Mouse (Mus musculus) cerebellum, postnatal 25 days (tissue): ENCODE data around the gene Tssc4.

Source experiments
- DNase-seq, 2 experiments: peaks; one replicate each; pipeline ENCODE4 v3.0.0; 2021; ENCODE audit warnings: mixed read lengths in 2 of 2

Tssc4 gene

DNA sequence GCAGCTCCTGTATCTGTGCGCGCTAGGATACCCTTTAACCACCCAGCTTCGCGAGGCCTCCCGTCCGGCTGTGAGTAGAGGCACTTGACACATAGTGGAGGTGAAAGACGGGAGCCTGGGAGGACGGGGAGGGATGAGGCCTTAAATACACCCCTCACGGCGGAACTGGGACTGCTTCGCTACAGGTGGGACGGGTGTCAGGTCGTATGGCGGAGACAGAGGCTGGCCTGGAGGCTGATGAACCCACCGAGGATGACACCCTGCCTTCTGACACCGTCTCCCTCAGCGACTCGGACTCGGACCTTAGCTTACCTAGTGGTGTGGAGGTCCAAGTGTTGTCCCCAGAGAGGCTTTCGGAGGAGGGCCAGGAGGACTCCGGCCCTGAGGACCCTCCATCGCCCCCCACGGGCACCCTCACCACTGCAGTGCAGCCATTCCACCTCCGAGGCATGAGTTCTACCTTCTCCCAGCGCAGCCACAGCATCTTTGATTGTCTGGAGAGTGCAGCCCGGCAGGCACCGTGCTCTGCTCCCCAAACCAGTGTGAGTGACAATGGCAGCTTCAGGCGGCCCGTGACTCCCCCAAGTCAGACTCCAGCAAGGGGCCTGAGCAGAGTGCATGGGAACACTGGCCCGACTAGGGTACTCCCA is 827 bp downstream of the Tssc4 start:
- DNase-seq: peak in 1 of 2 experiments; percentile 52

DNA sequence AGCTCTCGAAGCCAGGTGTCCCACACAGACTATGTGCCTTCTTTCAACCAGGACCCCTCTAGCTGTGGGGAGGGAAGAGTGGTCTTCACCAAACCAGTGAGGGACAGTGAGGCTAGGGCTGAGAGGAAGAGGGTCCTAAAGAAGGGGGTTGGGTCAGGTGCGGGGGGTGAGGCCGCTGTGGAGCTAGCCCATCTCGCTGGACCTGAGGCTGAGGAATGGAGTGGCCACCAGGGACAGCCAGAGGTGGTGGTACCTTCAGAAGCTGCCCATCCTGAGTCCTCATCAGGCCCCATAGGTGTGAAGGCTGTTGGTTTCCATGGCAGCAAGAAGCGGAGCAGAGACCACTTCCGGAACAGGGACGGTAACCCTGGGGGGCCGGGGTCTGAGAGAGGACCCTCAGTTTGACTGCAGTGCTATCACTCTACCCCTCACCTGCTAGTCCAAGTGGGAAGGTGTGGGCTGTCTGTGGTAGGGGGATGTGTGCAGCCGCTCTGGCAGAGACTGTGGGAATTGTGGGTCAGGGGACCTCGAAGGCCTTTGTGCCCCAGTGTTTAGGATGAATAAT is 1.5 kb downstream of the Tssc4 start:
- no peak for DNase-seq

DNA sequence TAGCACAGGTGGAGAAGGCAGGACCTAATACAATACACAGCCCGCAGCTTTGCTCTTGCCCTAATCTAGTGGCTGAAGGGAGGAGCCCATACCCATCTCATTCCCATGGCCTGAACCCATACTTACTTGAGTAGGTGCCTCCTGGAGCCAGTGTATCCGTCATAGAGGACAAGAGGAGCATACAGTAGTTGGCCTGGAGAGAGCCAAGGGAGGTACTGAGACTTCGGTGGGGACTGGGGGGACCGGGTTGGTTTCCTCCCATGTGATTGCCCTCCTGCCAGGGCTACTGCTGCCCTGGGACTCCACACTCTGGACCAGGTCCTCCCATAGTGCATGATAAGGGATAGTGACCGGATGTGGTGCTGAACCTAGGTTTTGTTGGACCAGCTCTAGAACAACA is 3.6 kb downstream of the Tssc4 start:
- no peak for DNase-seq

DNA sequence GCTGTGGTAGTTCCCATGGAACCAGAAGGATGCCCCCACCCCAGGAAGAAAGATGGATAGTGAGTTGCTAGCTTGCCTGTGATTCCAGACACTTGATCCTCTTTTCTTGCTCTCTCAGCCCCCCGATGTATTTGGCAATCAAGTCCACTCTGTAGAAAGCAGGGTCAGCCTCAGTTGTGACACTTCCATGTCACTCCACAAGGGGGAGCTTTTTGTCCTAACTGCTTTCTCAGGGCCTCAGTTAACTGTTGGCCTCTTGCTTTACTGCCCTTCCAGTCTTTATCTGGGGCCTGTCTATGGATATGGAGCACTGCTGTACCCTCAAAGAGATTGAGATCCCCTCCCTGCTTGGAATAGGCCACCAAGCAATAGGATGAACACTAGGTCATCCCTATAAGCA is 4.0 kb downstream of the Tssc4 start:
- peak in 1 of 2 experiments; percentile 60 for DNase-seq

DNA sequence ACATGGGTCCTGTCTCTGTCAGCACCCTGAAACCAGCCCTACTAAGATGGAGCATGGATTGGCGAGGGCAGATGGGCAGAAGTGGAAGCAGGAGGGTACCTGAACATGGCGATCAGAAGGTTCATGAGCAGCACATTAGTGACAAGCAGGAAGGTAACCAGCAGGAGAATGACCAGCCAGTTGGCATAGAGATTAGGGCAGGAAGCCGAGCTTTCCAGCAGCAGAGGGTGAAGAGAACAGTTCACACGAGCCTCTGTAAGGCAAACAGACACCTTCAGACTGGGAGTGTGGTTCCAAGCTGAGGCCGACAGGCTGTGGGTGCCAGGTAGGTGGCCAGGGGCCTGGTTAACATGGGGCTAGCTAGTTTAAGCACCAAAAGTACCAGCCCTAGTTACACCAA is 6.3 kb downstream of the Tssc4 start:
- DNase-seq: no peak

DNA sequence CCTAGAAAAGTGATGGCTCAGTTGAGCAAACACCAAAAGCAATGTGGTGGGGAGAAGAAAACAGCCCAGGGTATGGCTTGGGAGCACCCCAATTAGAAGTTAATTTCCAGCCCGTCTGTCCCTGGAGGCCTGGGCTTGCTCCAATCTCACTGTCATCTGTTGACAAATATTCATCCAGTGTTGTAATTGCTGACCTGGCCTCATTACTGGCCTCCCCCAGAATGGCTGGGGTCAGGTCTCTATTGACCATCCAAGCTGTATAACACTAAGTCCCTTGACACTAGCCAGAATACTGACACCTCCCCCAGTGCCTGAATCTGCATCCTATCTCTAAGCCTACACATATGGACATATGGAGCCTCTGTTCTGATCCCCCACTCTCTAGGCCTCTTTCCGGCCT is 8.3 kb downstream of the Tssc4 start:
- DNase-seq: no peak

DNA sequence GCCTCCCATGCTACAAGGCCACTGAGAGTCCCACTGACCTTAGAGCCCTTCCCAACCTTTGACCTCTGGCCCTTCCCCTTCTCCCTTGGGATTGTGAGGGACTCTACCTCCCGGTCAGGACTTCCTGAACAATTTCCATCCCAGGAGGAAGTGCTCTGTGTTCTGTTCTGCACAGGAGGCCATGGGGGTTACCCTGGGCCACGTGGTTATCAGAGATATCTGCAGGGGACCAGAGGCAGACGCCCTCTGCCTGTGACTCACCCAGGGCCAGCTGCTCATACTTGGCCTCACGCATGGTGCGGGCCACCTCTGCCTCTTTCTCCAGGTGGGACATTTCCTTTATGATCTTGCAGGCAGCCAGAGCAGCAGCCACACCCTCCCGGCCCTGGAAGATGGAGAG is 13.0 kb downstream of the Tssc4 start:
- DNase-seq: no peak

DNA sequence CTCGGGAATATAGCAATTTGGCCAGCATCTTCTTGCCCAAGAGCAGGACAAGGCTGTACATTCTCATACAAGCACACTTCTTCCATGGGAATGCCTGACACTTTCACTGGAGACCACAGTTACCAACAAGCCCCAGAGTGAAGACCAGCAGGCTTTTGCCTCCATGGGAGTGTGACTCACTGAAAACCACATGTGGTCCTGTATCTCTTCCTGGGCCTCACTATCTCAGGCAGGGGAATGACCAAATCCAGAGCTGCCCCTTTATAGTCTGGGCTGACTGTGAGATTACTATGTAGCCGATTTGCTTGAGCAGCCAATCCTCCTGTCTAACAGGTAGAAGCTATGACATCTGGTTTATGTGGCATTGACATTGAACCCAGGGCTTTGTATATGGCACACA is 14.7 kb downstream of the Tssc4 start:
- DNase-seq: no peak

DNA sequence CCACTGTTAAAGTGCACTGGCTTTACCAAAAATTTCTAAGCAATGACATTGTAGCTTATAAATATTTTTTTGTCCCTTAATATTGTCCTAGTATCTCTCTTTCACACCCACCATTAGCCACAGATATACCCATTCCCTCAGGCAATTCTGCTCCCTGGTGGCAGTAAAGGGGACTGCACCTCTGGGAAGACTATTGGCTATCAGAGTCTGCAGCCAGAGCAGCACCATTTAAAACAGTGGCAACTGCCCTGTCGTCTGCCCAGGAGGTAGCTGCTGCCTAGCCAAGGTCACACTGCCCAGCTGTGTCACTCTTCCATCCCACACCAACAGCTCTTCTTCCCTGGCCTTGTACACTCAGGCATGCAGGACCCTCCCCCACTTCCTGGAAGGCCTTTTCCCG is 17.3 kb downstream of the Tssc4 start:
- peak; percentile 74 to 88 for DNase-seq

DNA sequence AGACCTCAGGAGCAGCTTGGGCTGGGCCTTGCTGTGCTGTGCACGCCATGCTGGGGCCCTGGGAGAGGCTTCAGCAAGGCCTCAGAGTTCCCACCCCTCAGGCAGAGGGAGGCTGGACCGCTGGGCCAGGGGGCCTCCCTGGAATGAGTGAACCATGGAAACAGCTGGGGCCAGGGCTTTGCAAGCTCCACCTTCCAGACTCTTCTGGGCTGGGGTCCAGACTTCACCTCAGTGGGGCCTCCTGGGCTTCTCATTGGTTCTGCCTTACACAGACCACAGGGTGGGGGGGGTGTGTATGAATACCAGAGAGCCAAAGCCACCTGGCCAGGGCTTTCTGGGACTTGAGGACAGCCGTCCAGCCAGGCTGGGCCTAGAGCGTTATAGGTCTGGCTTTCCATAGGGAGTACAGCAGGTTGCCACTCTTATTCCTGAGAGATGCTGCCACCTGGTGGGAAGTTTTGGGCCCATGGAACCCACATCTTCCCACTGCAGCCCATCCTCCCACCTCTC is 18.1 kb downstream of the Tssc4 start:
- peak in 1 of 2 experiments; percentile 57 for DNase-seq

DNA sequence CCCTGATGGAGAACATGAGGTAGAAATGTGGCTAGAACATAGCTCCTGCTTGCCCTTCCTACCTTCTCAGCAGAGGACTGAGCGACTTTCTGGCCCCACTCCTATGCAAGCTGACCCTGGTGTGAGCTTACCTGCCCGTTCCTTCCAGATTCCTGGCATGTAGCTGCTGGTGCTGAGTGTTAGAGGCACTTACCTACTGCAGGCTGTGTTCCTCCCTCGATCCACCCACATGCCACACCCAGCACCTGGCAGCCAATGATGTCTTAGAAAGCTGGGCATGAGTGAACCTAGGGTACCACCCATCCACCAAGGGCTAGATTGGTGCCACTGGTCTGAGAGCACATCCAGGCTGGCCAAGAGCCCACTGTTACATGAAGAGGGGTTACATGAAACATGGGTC is 24.8 kb downstream of the Tssc4 start:
- DNase-seq: no peak

DNA sequence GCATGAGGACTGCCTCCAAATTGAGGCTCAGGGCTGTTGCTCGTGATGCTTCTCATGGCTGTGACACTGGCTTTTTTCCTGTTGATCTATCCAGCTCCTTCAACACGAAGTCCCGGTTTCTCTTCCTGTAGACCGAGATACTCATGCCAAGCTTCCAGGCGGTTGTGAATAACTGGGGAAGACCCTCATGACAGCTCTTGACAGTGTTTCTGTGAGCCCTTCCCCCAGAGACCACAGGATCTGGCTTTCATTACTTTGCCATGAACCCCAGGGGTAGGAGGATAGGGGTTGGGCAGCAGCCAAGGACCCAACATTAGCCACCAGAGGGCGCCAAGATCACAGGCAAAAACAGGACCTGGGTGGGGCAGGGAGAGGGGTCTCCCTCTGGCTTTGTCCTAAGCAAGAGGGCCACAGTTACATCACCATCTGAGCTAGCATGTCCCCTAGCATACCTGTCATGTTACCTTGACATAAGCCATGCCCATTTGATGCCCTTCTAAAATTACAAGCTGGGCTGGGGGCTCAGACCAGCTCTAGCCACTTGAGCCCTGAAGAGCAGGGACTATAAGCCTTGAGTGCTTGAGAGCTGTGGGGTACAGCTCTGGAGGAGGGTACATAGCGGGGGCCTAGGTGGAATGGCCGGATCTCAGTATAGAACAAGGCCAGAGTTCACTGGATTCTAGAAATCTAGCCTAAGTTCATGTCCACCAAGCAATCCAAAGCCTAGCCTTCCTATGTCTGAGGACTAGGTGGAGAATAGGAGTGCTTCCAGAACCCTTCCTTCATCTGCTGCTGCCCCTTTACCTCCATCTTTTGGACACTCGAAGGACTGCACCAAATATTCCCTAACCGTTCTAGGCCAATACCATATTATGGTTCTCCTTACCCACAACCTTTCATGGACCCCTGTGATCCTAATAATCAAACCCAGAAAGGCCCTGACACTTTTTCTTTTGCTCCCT is 25.8 kb downstream of the Tssc4 start, which contains the start of gene Trpm5:
Trpm5 (minus strand) TSS at position 51 of the 962 bp plus-strand sequence.
- peak; percentile 68 to 78 for DNase-seq

DNA sequence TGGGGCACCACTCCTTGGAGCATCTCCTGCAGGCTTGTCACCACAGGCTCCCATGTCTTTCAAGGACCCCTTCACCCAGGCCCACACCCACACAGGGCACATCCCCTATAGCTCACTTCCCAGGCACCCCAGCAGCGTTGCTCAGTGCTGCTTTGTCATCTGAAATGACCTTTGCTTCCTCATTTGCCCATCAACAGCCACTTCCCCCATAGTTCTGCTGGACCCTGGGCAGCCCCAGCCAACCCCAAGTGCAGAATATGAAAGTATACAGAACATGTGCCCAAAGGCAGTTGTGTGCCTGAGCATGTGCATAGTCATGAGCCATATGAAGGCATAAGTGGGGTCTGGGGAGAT is 26.5 kb downstream of the Tssc4 start:
- no peak for DNase-seq

DNA sequence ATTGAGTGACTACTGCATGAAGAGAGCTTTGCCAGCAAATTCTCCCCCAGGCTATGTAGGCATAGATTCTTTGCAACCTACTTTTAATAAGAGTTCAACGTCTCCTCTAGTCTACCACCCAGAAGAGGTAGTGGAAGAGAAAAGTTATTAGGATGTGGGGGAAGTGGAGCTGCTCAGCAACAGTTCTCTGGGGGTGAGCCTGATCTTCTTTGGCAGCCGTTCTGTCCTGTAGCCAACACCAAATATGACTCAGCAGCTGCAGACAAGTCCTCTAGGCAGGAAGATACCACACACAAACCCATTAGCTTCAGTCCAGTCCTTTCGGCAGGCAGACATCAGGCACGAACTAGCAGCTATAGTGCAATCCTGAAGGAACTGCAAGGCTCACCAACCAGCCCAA is 31.7 kb downstream of the Tssc4 start:
- no peak for DNase-seq

DNA sequence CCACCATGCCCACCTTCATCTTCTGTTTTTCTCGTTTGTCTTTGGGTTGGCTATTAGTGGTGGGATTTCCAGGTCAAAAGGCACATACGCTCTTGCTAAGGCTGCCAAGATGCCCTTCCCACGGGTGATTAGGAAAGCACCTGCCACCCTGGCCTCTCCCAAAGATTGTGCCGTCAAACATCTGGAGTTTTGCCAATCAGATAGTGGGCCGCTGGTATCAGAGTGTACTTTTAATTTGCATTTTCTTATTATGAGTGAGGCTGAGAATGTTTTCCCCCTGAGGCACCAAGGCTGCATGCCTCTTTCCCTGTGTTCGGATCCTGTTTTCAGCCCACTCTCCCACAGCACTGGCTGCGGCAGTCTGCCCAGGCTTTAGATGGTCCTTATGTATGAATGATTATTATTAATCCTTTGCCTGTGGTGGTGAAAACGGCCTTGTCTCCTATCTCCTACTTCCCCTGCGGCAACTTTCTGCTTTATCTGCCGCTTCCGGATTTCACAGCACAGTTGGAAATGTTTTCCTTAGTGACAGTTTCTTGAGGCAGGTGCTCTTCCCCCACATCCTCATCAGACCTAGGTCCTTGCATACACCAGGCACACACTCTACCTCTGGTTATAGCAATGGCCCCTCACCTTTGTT is 36.3 kb downstream of the Tssc4 start:
- no peak for DNase-seq

DNA sequence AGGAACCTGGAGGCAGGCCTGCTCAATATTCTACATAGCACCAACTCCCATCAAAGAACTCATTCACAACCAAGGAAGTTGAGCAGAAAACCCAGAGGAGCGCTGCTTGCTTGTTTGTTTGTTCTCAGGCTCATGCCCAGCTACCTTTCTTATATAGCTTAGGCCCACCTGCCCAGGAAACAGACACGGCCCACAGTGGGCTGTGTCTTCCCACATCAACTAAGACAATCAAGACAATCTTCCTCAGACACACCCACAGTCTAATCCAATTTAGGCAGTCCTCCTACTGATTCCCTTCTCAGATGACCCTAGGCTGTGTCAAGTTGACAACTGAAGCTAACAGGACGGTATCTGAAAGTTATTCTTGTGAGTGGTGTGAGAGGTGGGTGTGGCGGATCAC is 37.0 kb downstream of the Tssc4 start, which contains the start of gene Kcnq1:
Kcnq1 (plus strand) TSS at position 301 of the 400 bp plus-strand sequence.
- no peak for DNase-seq

DNA sequence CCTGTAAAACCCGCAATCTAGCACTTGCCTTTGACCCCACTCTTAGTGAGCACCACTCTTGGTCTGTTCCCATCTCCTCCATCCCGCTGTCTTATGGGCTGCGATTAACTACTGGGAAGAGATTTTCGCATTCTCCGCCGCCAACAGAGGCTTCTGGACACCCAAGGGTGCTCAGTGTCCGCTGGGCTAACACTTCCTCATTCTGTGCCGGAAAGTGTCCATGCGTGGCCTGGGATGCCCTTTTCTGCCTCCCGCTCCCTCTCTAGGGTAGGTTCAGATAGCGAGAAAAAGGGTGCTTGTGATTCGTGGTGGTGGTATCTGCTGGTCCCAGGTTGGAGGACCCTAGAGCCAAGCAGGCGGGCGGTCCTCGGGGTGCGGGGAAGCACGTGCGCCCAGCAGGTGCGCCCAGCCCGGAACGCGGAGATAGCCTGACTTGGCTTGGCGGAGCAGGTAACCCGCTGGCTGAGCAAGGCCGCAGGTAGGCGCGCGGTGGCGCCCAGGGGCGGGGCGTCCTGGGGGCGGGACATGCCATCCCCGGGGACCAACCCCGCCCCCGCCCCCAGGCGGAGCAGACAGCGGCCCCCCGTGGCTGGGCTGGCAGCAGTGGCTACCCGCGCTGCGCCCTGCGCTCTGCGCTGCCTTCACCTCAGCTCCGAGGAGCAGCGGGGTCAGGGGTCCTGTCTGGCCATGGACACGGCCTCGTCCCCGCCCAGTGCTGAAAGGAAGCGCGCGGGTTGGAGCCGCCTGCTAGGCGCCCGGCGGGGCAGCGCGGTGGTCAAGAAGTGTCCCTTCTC is 37.8 kb downstream of the Tssc4 start:
- DNase-seq: peak in 1 of 2 experiments; percentile 25

DNA sequence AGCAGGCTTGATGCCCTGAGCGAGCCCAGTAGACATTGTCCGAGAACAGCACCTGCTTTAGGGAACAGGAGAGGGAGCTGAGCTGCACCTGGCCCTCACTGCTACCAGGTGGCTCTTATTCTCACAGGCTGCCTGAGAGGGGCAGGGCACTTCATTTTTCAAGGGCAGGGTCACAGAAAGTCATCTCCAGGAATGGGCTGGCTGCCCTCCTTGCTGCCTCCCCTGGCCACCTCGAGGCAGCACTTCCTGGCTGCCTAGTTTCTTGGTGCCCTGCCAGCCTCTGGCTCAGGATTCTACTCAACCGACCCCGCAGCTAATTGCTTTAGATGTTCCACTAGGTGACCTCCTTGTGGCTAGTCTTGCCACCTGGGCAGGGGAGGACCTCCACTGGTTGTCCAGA is 39.2 kb downstream of the Tssc4 start:
- peak in 1 of 2 experiments; percentile 50 for DNase-seq

DNA sequence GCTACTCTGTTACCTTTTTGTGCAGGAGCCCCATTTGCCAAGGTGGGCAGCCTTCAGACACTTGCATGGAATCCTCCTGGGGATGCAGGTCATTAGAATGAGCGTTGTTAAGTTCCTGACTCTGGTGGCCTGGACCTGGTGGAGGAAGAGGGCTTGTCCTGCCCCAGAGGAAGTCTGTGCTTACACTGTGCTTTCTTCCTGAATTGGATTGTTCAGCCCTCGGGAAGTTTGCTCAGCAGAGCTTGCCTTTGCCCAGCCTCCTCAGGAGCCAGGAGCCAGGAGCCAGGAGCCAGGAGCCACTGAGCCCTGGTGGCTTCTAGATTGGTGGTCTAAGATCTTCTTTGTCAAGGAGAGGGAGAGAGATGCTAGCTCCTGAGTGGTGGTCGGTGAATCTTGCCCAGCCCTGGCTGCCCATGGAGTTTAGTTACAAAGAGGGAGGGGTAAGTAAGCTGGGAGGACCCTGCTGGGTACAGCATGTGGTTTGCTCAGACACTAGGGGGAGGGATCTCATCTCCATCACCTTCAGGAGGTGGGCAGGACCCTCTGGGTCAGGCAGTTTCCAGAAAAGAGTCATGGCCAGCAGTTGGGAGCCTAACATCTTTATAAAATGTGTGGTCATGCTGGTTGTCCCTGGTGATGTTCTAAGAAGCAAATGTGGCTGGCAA is 40.1 kb downstream of the Tssc4 start:
- no peak for DNase-seq

DNA sequence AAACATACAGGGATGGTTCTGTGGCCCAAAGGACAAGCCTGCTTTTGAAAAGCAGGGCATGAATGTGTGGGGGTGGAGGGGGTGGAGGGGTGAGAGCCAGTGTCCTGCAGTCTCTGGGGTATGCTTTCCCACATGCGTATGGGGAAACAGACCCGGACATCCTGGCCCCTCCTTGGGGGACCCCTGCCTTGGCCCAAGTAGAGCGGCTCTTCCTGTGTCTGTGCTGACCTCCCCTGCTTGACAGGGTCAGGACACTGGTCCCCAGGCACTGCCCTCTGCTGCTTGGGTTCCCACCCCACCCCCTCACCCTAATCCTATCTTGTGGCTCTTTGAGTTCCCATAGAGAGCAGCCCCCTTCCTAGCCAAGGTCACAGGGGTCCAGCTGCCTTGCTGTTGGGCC is 40.6 kb downstream of the Tssc4 start:
- DNase-seq: no peak

DNA sequence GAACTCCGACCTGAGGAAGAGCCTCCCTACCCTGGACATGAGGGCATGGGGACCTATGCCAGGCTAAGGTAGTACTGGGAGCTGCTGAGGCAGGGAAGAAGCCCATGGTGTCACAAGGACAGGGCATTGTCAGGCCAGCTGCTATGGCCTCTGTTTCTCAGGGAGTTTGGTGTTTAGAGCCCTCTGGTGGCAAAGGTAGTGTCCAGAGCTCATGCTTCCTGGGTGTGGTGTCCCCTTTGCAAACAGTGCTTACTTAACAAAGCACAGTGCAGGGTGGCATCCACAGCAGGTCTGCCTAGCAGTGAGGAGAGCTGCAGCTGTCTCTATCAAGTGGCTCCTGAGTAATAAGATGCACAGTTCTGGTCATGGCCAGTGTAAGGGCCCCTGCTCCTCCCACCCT is 41.8 kb downstream of the Tssc4 start:
- no peak for DNase-seq

DNA sequence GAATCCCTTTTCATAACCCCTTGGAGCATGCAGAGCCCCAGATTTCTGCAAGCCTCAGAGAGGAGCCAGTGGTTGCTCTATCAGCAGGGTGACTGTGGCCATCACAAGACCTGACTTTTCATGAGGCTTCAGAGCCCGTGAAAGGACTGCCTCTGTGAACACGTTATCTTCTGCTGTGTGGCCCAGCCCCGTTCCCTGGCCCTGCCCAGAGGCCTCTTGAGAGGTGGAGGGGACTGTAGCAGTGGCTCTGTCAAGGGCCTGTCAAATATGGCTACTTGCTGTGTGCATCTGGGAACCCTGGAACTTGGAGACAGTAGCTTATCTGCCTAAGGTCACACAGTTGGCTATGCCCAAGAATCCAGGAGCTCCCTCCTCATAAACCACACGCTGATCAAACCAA is 42.7 kb downstream of the Tssc4 start:
- no peak for DNase-seq
